Mouse (Mus musculus) C2C12 (cell line): Measurements from ENCODE around the gene Car14. TPM values are rescaled to one million over a fixed set of nuclear protein-coding genes. Genes with fewer than 3 reads are reported as not detected.
"Not testable (repeated sequence)": the region's sequence is repeated elsewhere in the genome, so short reads cannot be mapped to it uniquely, and the experiment has no call there.

ENCODE experiments used
- H3K27me3 ChIP-seq: one replicate; pipeline ENCODE4 v1.6.1; 2011; ENCODE audit not compliant: control insufficient read depth, insufficient read depth, insufficient read length
- H3K36me3 ChIP-seq: one replicate; pipeline ENCODE4 v1.6.1; 2011; ENCODE audit not compliant: control insufficient read depth, insufficient read depth
- H3K4me3 ChIP-seq: one replicate; pipeline ENCODE4 v1.5.1; 2011; ENCODE audit warnings: mild to moderate bottlenecking, control low read depth; ENCODE audit not compliant: poor library complexity, insufficient read depth, severe bottlenecking
- H3K79me2 ChIP-seq: one replicate; pipeline ENCODE4 v1.6.1; 2011; ENCODE audit not compliant: control insufficient read depth, insufficient read depth
- H3K79me3 ChIP-seq: one replicate; pipeline ENCODE4 v1.6.1; 2011; ENCODE audit warnings: low read depth, control low read depth
- H3ac ChIP-seq: one replicate; pipeline ENCODE3; 2011; ENCODE audit warnings: low read depth; ENCODE audit not compliant: control insufficient read depth, insufficient read length
- CEBPB ChIP-seq: IDR thresholded peaks from one replicate; pipeline ENCODE4 v1.6.1; 2011; ENCODE audit warnings: low read depth, mild to moderate bottlenecking, control low read depth, moderate library complexity
- CTCF ChIP-seq: IDR thresholded peaks from one replicate; pipeline ENCODE4 v1.5.1; 2011; ENCODE audit not compliant: control insufficient read depth, insufficient read depth, insufficient read length
- FOSL1 ChIP-seq: IDR thresholded peaks from one replicate; pipeline ENCODE4 v1.8.0; 2011; ENCODE audit warnings: mild to moderate bottlenecking, low read length; ENCODE audit not compliant: poor library complexity, insufficient read depth, severe bottlenecking
- MAX ChIP-seq: IDR thresholded peaks from one replicate; pipeline ENCODE4 v1.6.1; 2011; ENCODE audit warnings: mild to moderate bottlenecking, control low read depth
- MYOD1 ChIP-seq: IDR thresholded peaks from one replicate; pipeline ENCODE4 v1.6.1; 2011; ENCODE audit warnings: low read depth; ENCODE audit not compliant: control insufficient read depth, insufficient read length
- MYOG ChIP-seq: IDR thresholded peaks from one replicate; pipeline ENCODE4 v1.6.1; 2011; ENCODE audit not compliant: control insufficient read depth, insufficient read length; ENCODE audit errors: extremely low read depth
- USF1 ChIP-seq: IDR thresholded peaks from one replicate; pipeline ENCODE4 v1.6.1; 2011; ENCODE audit warnings: low read depth, mild to moderate bottlenecking, control low read depth, moderate library complexity
- polyA plus RNA-seq: library from polyadenylated mRNA; unstranded; fragments of >200 nt; fragmentation: generic; extraction: Trizol; gene quantifications from one replicate; pipeline ENCODE4 v1.2.1, GENCODE M21; 2012; ENCODE audit warnings: missing spikeins

Car14 gene
- polyA plus RNA-seq, 1 experiment = not detected

GRCm38 (mm10) chr3:95894317-95895160 is 10.0 kb downstream of the Car14 start:
- peak overlapping the region; percentile 86 for H3K4me3 ChIP-seq
- H3ac ChIP-seq = peak overlapping the region; percentile 85
- H3K36me3 ChIP-seq = no peaks in the 10 kb centered on the region
- H3K79me3 ChIP-seq = peaks cover 15% of the 10 kb centered on the region
- peaks cover 22% of the 10 kb centered on the region for H3K79me2 ChIP-seq
- no peak for TF ChIP-seq MYOD1
- no peak for TF ChIP-seq FOSL1
- TF ChIP-seq USF1 = no peak
- TF ChIP-seq CEBPB = no peak
- TF ChIP-seq MYOG = no peak
- TF ChIP-seq CTCF = no peak
- TF ChIP-seq MAX = no peak
- no peaks in the 10 kb centered on the region for H3K27me3 ChIP-seq

- Histone ChIP-seq H3K79me2 (peaks cover 22% of the 10 kb centered on the region), H3K4me3 (peak within 1 kb of the TSS; percentile 86), H3K79me3 (peaks cover 15% of the 10 kb centered on the region), H3ac (peak within 1 kb of the TSS; percentile 85)
- not testable (repeated sequence) for H3K27me3 ChIP-seq, H3K36me3 ChIP-seq
These were observed 10.7 kb downstream of the Car14 start, which contains the start of gene Aph1a for GRCm38 (mm10) chr3:95893606-95894316. TSS of gene Aph1a (plus strand) at chr3:95893969.

- no peak for TF ChIP-seq MYOG
- TF ChIP-seq MYOD1 = no peak
- TF ChIP-seq CEBPB = no peak
- no peak for TF ChIP-seq CTCF
- no peak for TF ChIP-seq FOSL1
- no peak for TF ChIP-seq MAX
- TF ChIP-seq USF1 = no peak
- Histone ChIP-seq H3K79me2 (peaks cover 22% of the 10 kb centered on the region), H3K27me3 (no peaks in the 10 kb centered on the region), H3K4me3 (peak overlapping the region; percentile 86), H3ac (no peak overlapping the region), H3K79me3 (peaks cover 15% of the 10 kb centered on the region), H3K36me3 (no peaks in the 10 kb centered on the region)
These were observed 11.4 kb downstream of the Car14 start for GRCm38 (mm10) chr3:95893126-95893525.

- H3K79me2 ChIP-seq = peaks cover 22% of the 10 kb centered on the region
These were observed 12.1 kb downstream of the Car14 start for GRCm38 (mm10) chr3:95892066-95893052.

More at GRCm38 (mm10) chr3:95892066-95893052, 12.1 kb downstream of the Car14 start:
- no peak overlapping the region for H3K4me3 ChIP-seq
- no peaks in the 10 kb centered on the region for H3K27me3 ChIP-seq
- peak overlapping the region; percentile 21 for H3ac ChIP-seq
- H3K36me3 ChIP-seq = no peaks in the 10 kb centered on the region
- peaks cover 15% of the 10 kb centered on the region for H3K79me3 ChIP-seq
- TF ChIP-seq CEBPB = no peak
- no peak for TF ChIP-seq MYOD1
- no peak for TF ChIP-seq CTCF
- TF ChIP-seq MAX = no peak
- no peak for TF ChIP-seq USF1
- TF ChIP-seq FOSL1 = no peak
- no peak for TF ChIP-seq MYOG
